14 mouse cellular contexts compared by ENCODE assay signal in the genomic region with DNA sequence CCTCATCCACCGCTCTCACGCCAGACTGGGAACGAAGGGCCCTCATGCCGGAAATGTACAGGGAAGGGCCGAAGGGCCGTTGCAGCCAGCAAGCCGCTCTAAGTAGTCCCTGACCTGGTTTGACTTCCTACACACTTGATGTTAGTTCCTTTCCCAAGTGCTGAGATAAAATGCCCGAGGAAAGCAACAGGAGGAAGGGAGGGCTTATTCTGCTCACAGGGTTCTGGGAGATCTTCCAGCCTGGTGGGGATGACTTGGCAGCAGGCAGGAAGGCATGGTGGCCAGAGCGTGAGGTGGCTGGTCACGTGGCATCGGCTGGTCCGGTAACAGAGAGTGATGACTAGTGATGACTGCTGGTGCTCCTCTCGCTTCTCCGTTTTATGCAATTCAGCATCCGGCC. TPM values are rescaled to one million over a fixed set of nuclear protein-coding genes. Genes with fewer than 3 reads are reported as not detected.
A peak's percentile ranks its signal among the peaks of the same experiment; 100 is the strongest.
DNase-seq lines count a peak whose midpoint lies in the region; ATAC-seq lines count a peak whose summit lies in the region.
"Had no signal": no experiment of that assay in that cellular context is flagged by ENCODE, and none has a peak within 500 bp of the region (broad histone marks: within the 10 kb centered on the region; RNA-seq: fewer than 3 reads in every experiment).

No protein-coding gene starts in this region.

- no peak overlapping the region for H3K27ac ChIP-seq in kidney, embryonic 14.5 days (ENCODE audit: low read depth, low read length)
- H3K27ac ChIP-seq in kidney, embryonic 16.5 days (ENCODE audit: low read length) = 0 out of 2 replicates have a peak overlapping the region, but pooled peaks have one; percentile 28
- H3K27ac ChIP-seq in hindbrain, embryonic 14.5 days = no peak overlapping the region
- H3K27ac ChIP-seq: embryonic facial prominence, embryonic 10.5 days; forebrain, embryonic 15.5 days; heart, embryonic 15.5 days; limb, embryonic 12.5 days; neural tube, embryonic 13.5 days had no signal

- no peak overlapping the region for H3K4me3 ChIP-seq in kidney, embryonic 14.5 days (ENCODE audit: low read length)
- no peak overlapping the region for H3K4me3 ChIP-seq in kidney, embryonic 16.5 days (ENCODE audit: low read length)
- no peak overlapping the region for H3K4me3 ChIP-seq in hindbrain, embryonic 14.5 days (replicated peaks; ENCODE audit: low read length)
- H3K4me3 ChIP-seq: embryonic facial prominence, embryonic 10.5 days; forebrain, embryonic 15.5 days; heart, embryonic 15.5 days; limb, embryonic 12.5 days; neural tube, embryonic 13.5 days had no signal

- no peaks in the 10 kb centered on the region for H3K36me3 ChIP-seq in kidney, embryonic 14.5 days (ENCODE audit: control insufficient read depth, insufficient read depth, low read length)
- H3K36me3 ChIP-seq in kidney, embryonic 16.5 days (ENCODE audit: insufficient read depth, low read length) = no peaks in the 10 kb centered on the region
- H3K36me3 ChIP-seq in hindbrain, embryonic 14.5 days (replicated peaks; ENCODE audit: control insufficient read depth, insufficient read depth) = no peaks in the 10 kb centered on the region
- H3K36me3 ChIP-seq: embryonic facial prominence, embryonic 10.5 days; forebrain, embryonic 15.5 days; heart, embryonic 15.5 days; limb, embryonic 12.5 days; neural tube, embryonic 13.5 days had no signal

- no peaks in the 10 kb centered on the region for H3K9me3 ChIP-seq in kidney, embryonic 14.5 days (ENCODE audit: control insufficient read depth, low read length)
- H3K9me3 ChIP-seq in kidney, embryonic 16.5 days (ENCODE audit: low read length) = no peaks in the 10 kb centered on the region
- H3K9me3 ChIP-seq in hindbrain, embryonic 14.5 days (ENCODE audit: control insufficient read depth, low read length) = no peaks in the 10 kb centered on the region
- H3K9me3 ChIP-seq: embryonic facial prominence, embryonic 10.5 days; forebrain, embryonic 15.5 days; heart, embryonic 15.5 days; limb, embryonic 12.5 days; neural tube, embryonic 13.5 days had no signal

- H3K9ac ChIP-seq in kidney, embryonic 14.5 days (ENCODE audit: low read depth, low read length) = no peak overlapping the region
- no peak overlapping the region for H3K9ac ChIP-seq in kidney, embryonic 16.5 days (replicated peaks; ENCODE audit: low read length)
- no peak overlapping the region for H3K9ac ChIP-seq in hindbrain, embryonic 14.5 days
- H3K9ac ChIP-seq: forebrain, embryonic 15.5 days; heart, embryonic 15.5 days; limb, embryonic 12.5 days; neural tube, embryonic 13.5 days had no signal

- no peaks in the 10 kb centered on the region for H3K27me3 ChIP-seq in kidney, embryonic 14.5 days (ENCODE audit: control insufficient read depth, insufficient read depth, low read length)
- H3K27me3 ChIP-seq in kidney, embryonic 16.5 days (ENCODE audit: insufficient read depth, low read length) = no peaks in the 10 kb centered on the region
- no peaks in the 10 kb centered on the region for H3K27me3 ChIP-seq in hindbrain, embryonic 14.5 days (ENCODE audit: control insufficient read depth, insufficient read depth, low read length)
- H3K27me3 ChIP-seq: forebrain, embryonic 15.5 days; heart, embryonic 15.5 days; limb, embryonic 12.5 days; neural tube, embryonic 13.5 days had no signal

- 89% methylated on average over 15 of the region's 15 CpGs for WGBS in kidney, embryonic 14.5 days
- 77% methylated on average over 15 of the region's 15 CpGs for WGBS in kidney, embryonic 16.5 days
- 92% methylated on average over 15 of the region's 15 CpGs for WGBS in hindbrain, embryonic 14.5 days

- H3K4me1 ChIP-seq in kidney, embryonic 14.5 days (ENCODE audit: control insufficient read depth, insufficient read depth, low read length) = peaks cover 9% of the 10 kb centered on the region; the same call in 1 of the 2 replicates
- H3K4me1 ChIP-seq in kidney, embryonic 16.5 days (ENCODE audit: insufficient read depth, low read length) = peaks cover 39% of the 10 kb centered on the region
- no peaks in the 10 kb centered on the region for H3K4me1 ChIP-seq in hindbrain, embryonic 14.5 days (replicated peaks; ENCODE audit: control insufficient read depth, insufficient read depth, low read length)

- H3K4me2 ChIP-seq in kidney, embryonic 14.5 days (replicated peaks; ENCODE audit: low read depth, low read length) = no peak overlapping the region
- no peak overlapping the region for H3K4me2 ChIP-seq in kidney, embryonic 16.5 days (replicated peaks; ENCODE audit: low read depth, low read length)
- no peak overlapping the region for H3K4me2 ChIP-seq in hindbrain, embryonic 14.5 days (replicated peaks)
- H3K4me2 ChIP-seq: forebrain, embryonic 15.5 days; heart, embryonic 15.5 days; limb, embryonic 12.5 days; midbrain, embryonic 11.5 days; neural tube, embryonic 13.5 days had no signal

- ATAC-seq in kidney, embryonic 14.5 days (ENCODE audit: low FRiP score, low TSS enrichment) = no peak
- ATAC-seq in kidney, embryonic 16.5 days (ENCODE audit: low FRiP score, low TSS enrichment) = no peak
- ATAC-seq in hindbrain, embryonic 14.5 days (ENCODE audit: low FRiP score) = no peak
- ATAC-seq: forebrain, embryonic 15.5 days had no signal

- peak; percentile 47 for DNase-seq in kidney, adult 18-20 months
- peak; percentile 77 to 78 for DNase-seq in cerebellum, postnatal 14 days
- peak; percentile 56 for DNase-seq in lung, postnatal 36 days
- no peak for DNase-seq in hindbrain, embryonic 14.5 days (ENCODE audit: low spot score)
- no peak for DNase-seq in left cerebral cortex, adult 11 months (ENCODE audit: low spot score)
- DNase-seq: right cerebral cortex, adult 18-20 months had no signal

RNA-seq across cellular contexts. Expression of a gene that starts 47.9 kb away (rescaled TPM):
- 479 and 740 TPM in 2 replicates for polyA plus RNA-seq in kidney, embryonic 14.5 days (2014; fragmentation: Nextera tagmentation; extraction: Ambion mirVana)
- 639 and 663 TPM in 2 replicates for polyA plus RNA-seq in kidney, embryonic 16.5 days (2015; fragmentation: Nextera tagmentation; extraction: Ambion mirVana)
- polyA plus RNA-seq in hindbrain, embryonic 14.5 days (2014; fragmentation: Nextera tagmentation; extraction: Ambion mirVana) = 404 and 463 TPM in 2 replicates

Comparison
In these comparisons a context has a peak if more than half of its experiments do, and no peak if none do; other contexts are left out.
1. DNase-seq: peak in kidney, adult 18-20 months (single experiment), cerebellum, postnatal 14 days (2 of 2) and lung, postnatal 36 days (single experiment); none in hindbrain, embryonic 14.5 days (single experiment) and left cerebral cortex, adult 11 months (single experiment).